Mouse (Mus musculus) intestine, embryonic 15.5 days (tissue): ENCODE measurements around the gene Inafm2. TPM values are rescaled to one million over a fixed set of nuclear protein-coding genes. Genes with fewer than 3 reads are reported as not detected.

ENCODE experiments used
- ATAC-seq: fragments of 200-750 bp; cut with Nextera tagmentation; 2 replicates; pipeline ENCODE4 v1.8.0; 2017; ENCODE audit warnings: moderate TSS enrichment, moderate library complexity
- H3K27ac ChIP-seq: fragments of 300-500 bp; sonication (generic); 2 replicates; pipeline ENCODE4 v1.5.1; 2015; ENCODE audit warnings: mild to moderate bottlenecking, inconsistent platforms
- H3K27me3 ChIP-seq: fragments of 300-500 bp; sonication (generic); replicated peaks from 2 replicates; pipeline ENCODE4 v1.6.1; 2015; ENCODE audit warnings: inconsistent platforms
- H3K36me3 ChIP-seq: fragments of 300-500 bp; sonication (generic); 2 replicates; pipeline ENCODE4 v1.6.1; 2015; ENCODE audit warnings: inconsistent platforms
- H3K4me1 ChIP-seq: fragments of 300-500 bp; sonication (generic); replicated peaks from 2 replicates; pipeline ENCODE4 v1.6.1; 2015; ENCODE audit warnings: inconsistent platforms
- H3K4me2 ChIP-seq: fragments of 300-500 bp; sonication (generic); replicated peaks from 2 replicates; pipeline ENCODE4 v1.6.1; 2015; ENCODE audit warnings: mild to moderate bottlenecking, inconsistent platforms
- H3K4me3 ChIP-seq: fragments of 300-500 bp; sonication (generic); replicated peaks from 2 replicates; pipeline ENCODE4 v1.5.1; 2015; ENCODE audit warnings: inconsistent platforms
- H3K9ac ChIP-seq: fragments of 300-500 bp; sonication (generic); 2 replicates; pipeline ENCODE4 v1.6.1; 2015; ENCODE audit warnings: inconsistent platforms
- H3K9me3 ChIP-seq: fragments of 300-500 bp; sonication (generic); 2 replicates; pipeline ENCODE4 v1.6.1; 2016; ENCODE audit warnings: inconsistent platforms
- WGBS: fragments of 180-500 bp; shearing (Covaris S2); methylation state at CpG from one replicate; pipeline ENCODE4 v1.1.7; 2015; 5-methylcytosine and 5-hydroxymethylcytosine counted together
- polyA plus RNA-seq: library from polyadenylated mRNA; unstranded; fragments of >200 nt; fragmentation: Nextera tagmentation; extraction: Ambion mirVana; gene quantifications from 2 replicates; pipeline ENCODE4 v1.2.1, GENCODE M21; 2015

Inafm2 gene
- polyA plus RNA-seq, 1 experiment from 2014 or later = 23.4 TPM

- WGBS = 44% methylated on average over 4 of the region's 4 CpGs
- Histone ChIP-seq H3K36me3 (no peaks in the 10 kb centered on the region), H3K27ac (peak overlapping the region; percentile 44; the same call in 1 of the 2 replicates), H3K4me2 (no peak overlapping the region), H3K9me3 (no peaks in the 10 kb centered on the region), H3K4me1 (peaks cover 22% of the 10 kb centered on the region), H3K9ac (no peak overlapping the region), H3K27me3 (peaks cover 10% of the 10 kb centered on the region), H3K4me3 (no peak overlapping the region)
- ATAC-seq = no peak
These were observed 16.4 kb upstream of the Inafm2 start for GRCm38 (mm10) chr2:118729194-118729593.

DNA sequence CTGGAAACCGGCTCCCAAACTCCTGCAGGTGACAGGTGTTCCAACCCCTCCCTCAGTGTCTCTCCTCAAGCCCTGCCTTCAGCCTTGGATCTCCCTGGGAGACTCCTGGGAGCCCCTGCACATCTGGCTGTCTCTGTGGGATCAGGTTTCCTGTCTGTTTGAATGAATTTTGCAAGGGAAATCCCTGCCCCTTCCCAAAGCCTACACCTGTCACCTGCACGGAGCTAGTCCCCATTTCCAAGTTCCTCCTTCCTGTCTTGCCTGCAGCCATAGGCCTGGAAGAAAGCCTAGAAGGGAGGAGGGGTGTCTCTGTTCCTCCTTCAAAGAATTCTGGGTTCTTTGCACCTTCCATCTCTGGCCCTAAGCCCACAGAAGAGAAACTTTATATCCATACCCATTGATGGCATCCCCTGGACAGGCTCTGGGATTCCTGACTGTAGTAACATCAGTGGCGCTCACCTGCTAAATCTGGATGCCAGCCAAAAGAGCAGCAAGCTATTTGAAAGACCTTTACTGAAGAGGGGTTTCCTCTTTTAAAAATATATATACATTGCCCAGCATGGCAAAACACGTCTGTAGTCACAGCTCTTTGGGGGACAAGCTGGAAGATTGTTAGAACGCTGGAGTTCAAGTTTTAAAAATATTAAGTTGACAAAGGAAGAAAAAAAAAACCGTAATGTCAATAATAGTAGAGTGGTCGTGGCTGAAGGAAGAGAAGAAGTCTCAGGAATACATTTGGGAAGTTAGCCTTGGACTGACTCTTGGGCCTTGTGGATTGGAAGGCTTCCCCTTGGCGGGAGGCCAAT, 15.5 kb upstream of the Inafm2 start:
- Histone ChIP-seq H3K36me3 (no peaks in the 10 kb centered on the region), H3K27me3 (peaks cover 11% of the 10 kb centered on the region), H3K4me3 (no peak overlapping the region), H3K9me3 (no peaks in the 10 kb centered on the region), H3K4me1 (peaks cover 22% of the 10 kb centered on the region), H3K4me2 (no peak overlapping the region), H3K27ac (no peak overlapping the region), H3K9ac (no peak overlapping the region)
- WGBS = 22% methylated on average over 8 of the region's 8 CpGs
- ATAC-seq = no peak

DNA sequence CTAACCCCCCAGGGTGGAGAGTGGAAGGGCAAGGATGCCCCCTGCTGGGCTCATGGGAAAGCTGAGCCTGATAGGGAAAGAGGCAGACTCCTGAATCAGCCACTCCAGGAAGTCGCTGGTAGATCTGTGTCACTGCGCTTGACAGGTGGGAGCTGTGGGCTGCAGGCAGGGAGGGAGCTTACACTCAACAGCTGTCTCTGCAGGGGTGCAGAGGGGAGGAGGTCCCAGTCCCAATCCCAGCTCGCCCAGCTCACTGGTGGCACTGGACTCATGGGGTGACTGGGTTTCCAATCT, 15.0 kb upstream of the Inafm2 start:
- H3K9ac ChIP-seq = no peak overlapping the region
- 7% methylated on average over 3 of the region's 3 CpGs for WGBS
- no peaks in the 10 kb centered on the region for H3K36me3 ChIP-seq
- no peak overlapping the region for H3K4me3 ChIP-seq
- no peak overlapping the region for H3K27ac ChIP-seq
- H3K27me3 ChIP-seq = peaks cover 11% of the 10 kb centered on the region
- no peak overlapping the region for H3K4me2 ChIP-seq
- peaks cover 22% of the 10 kb centered on the region for H3K4me1 ChIP-seq
- peak; percentile 57 for ATAC-seq
- H3K9me3 ChIP-seq = no peaks in the 10 kb centered on the region

DNA sequence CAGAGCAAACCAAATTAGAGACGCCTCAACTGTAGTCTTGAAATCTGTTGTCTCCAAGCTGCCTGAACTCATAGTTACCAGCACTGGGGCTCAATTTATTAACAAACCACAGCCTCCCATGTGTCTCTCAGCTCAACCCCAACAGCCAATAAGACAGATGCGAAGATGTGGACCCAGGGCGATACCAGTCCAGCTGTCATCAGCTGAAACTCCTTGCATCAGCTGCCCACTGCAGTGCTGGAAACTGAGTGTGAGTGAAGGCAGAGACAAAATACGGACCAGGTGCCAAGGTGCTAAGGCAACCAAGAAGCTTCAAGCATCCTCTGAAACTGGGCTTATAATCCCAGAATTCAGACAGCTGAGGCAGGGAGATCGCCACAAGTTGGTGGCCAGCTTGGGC, 13.6 kb upstream of the Inafm2 start:
- H3K36me3 ChIP-seq = no peaks in the 10 kb centered on the region
- no peak overlapping the region for H3K4me3 ChIP-seq
- H3K4me2 ChIP-seq = no peak overlapping the region
- H3K27ac ChIP-seq = no peak overlapping the region
- H3K9ac ChIP-seq = no peak overlapping the region
- ATAC-seq = no peak
- peaks cover 22% of the 10 kb centered on the region for H3K4me1 ChIP-seq
- H3K9me3 ChIP-seq = no peaks in the 10 kb centered on the region
- H3K27me3 ChIP-seq = peaks cover 11% of the 10 kb centered on the region
- 83% methylated on average over 5 of the region's 5 CpGs for WGBS

- no peak overlapping the region for H3K27ac ChIP-seq
- H3K4me2 ChIP-seq = no peak overlapping the region
- H3K4me1 ChIP-seq = peaks cover 13% of the 10 kb centered on the region
- 66% methylated on average over 5 of the region's 5 CpGs for WGBS
- no peak for ATAC-seq
- no peak overlapping the region for H3K4me3 ChIP-seq
- H3K27me3 ChIP-seq = peaks cover 11% of the 10 kb centered on the region
- no peaks in the 10 kb centered on the region for H3K36me3 ChIP-seq
- no peak overlapping the region for H3K9ac ChIP-seq
- H3K9me3 ChIP-seq = no peaks in the 10 kb centered on the region
These were observed 12.2 kb upstream of the Inafm2 start for GRCm38 (mm10) chr2:118733341-118733740.

GRCm38 (mm10) chr2:118740341-118740740, 5.2 kb upstream of the Inafm2 start:
- Histone ChIP-seq H3K4me2 (no peak overlapping the region), H3K36me3 (no peaks in the 10 kb centered on the region), H3K27ac (no peak overlapping the region), H3K4me3 (no peak overlapping the region), H3K27me3 (peaks cover 5% of the 10 kb centered on the region; the same call in 1 of the 2 replicates), H3K9ac (no peak overlapping the region), H3K4me1 (peaks cover 10% of the 10 kb centered on the region), H3K9me3 (no peaks in the 10 kb centered on the region)
- WGBS = 66% methylated on average over 3 of the region's 3 CpGs
- no peak for ATAC-seq

- Histone ChIP-seq H3K9ac (no peak overlapping the region), H3K27me3 (peaks cover 5% of the 10 kb centered on the region; the same call in 1 of the 2 replicates), H3K4me1 (peaks cover 10% of the 10 kb centered on the region), H3K4me2 (no peak overlapping the region), H3K36me3 (no peaks in the 10 kb centered on the region), H3K4me3 (no peak overlapping the region), H3K9me3 (no peaks in the 10 kb centered on the region), H3K27ac (no peak overlapping the region)
- WGBS = 56% methylated on average over 9 of the region's 9 CpGs
- ATAC-seq = no peak
These were observed 4.4 kb upstream of the Inafm2 start for GRCm38 (mm10) chr2:118741183-118741582.

GRCm38 (mm10) chr2:118743261-118743943, 2.2 kb upstream of the Inafm2 start:
- ATAC-seq = no peak
- Histone ChIP-seq H3K27me3 (peaks cover 5% of the 10 kb centered on the region; the same call in 1 of the 2 replicates), H3K4me2 (no peak overlapping the region), H3K9ac (no peak overlapping the region), H3K9me3 (no peaks in the 10 kb centered on the region), H3K4me1 (peaks cover 17% of the 10 kb centered on the region), H3K27ac (no peak overlapping the region), H3K36me3 (no peaks in the 10 kb centered on the region), H3K4me3 (no peak overlapping the region)
- WGBS = 26% methylated on average over 8 of the region's 8 CpGs

DNA sequence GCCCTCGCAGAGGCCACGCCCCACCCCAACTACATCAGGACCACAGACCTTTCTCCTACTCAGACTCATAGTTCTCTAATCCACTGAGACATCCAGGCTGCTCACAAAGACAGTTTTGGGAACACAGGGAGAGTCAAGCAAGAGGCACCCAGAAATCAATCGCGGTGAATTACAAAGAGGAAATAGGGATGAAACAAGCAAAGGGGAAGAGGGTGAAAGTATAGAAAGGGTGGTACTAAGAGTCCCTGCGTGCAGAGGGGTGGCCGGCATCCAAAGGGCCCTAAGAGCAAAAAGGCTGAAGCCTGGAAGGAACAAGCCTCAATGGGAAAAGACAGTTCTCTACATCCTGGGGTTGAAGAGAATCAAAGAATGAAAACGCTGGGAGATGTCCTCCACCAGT, 937 bp upstream of the Inafm2 start:
- H3K4me3 ChIP-seq = peak overlapping the region; percentile 83; the same call in 1 of the 2 replicates
- WGBS = 8% methylated on average over 7 of the region's 7 CpGs

GRCm38 (mm10) chr2:118745915-118746901, 650 bp downstream of the Inafm2 start:
- WGBS = under 1% methylated on average over 111 of the region's 113 CpGs

More for the DNA sequence above, 937 bp upstream of the Inafm2 start:
- H3K4me2 ChIP-seq = peak overlapping the region; percentile 96
- H3K27me3 ChIP-seq = peaks cover 5% of the 10 kb centered on the region; the same call in 1 of the 2 replicates
- H3K27ac ChIP-seq = no peak overlapping the region
- no peak overlapping the region for H3K9ac ChIP-seq
- H3K9me3 ChIP-seq = no peaks in the 10 kb centered on the region
- H3K36me3 ChIP-seq = no peaks in the 10 kb centered on the region
- peaks cover 24% of the 10 kb centered on the region for H3K4me1 ChIP-seq
- ATAC-seq = no peak

GRCm38 (mm10) chr2:118747301-118747960, 1.9 kb downstream of the Inafm2 start:
- Histone ChIP-seq H3K36me3 (no peaks in the 10 kb centered on the region), H3K27ac (no peak overlapping the region), H3K4me1 (peaks cover 35% of the 10 kb centered on the region), H3K4me2 (peak overlapping the region; percentile 96), H3K9ac (no peak overlapping the region), H3K4me3 (peak overlapping the region; percentile 83), H3K27me3 (peaks cover 5% of the 10 kb centered on the region; the same call in 1 of the 2 replicates), H3K9me3 (no peaks in the 10 kb centered on the region)
- 36% methylated on average over 10 of the region's 10 CpGs for WGBS
- no peak for ATAC-seq

More at GRCm38 (mm10) chr2:118745915-118746901, 650 bp downstream of the Inafm2 start:
- Histone ChIP-seq H3K27me3 (peaks cover 5% of the 10 kb centered on the region; the same call in 1 of the 2 replicates), H3K36me3 (no peaks in the 10 kb centered on the region), H3K27ac (peak overlapping the region; percentile 64), H3K4me3 (peak overlapping the region; percentile 83), H3K4me1 (peaks cover 25% of the 10 kb centered on the region), H3K9ac (peak overlapping the region; percentile 89), H3K9me3 (no peaks in the 10 kb centered on the region), H3K4me2 (peak overlapping the region; percentile 96)
- ATAC-seq = peak; percentile 58
